Mouse (Mus musculus) lung, embryonic 14.5 days (tissue): Measurements from ENCODE around the gene Kcng3. TPM values are rescaled to one million over a fixed set of nuclear protein-coding genes. Genes with fewer than 3 reads are reported as not detected.

Source experiments
- ATAC-seq: fragments of 200-750 bp; cut with Nextera tagmentation; 2 replicates; pipeline ENCODE4 v1.8.0; 2017; ENCODE audit warnings: mild to moderate bottlenecking, moderate TSS enrichment, moderate library complexity; ENCODE audit not compliant: insufficient read depth
- DNase-seq: peaks from one replicate; pipeline ENCODE4 v3.0.0-alpha.2; 2015
- H3K27ac ChIP-seq: fragments of 300-500 bp; sonication (generic); 2 replicates; pipeline ENCODE4 v1.5.1; 2014; ENCODE audit warnings: low read depth, mild to moderate bottlenecking, moderate library complexity
- H3K27me3 ChIP-seq: fragments of 300-500 bp; sonication (generic); 2 replicates; pipeline ENCODE4 v1.6.1; 2014; ENCODE audit warnings: low read length, control low read depth; ENCODE audit not compliant: insufficient read depth
- H3K36me3 ChIP-seq: fragments of 300-500 bp; sonication (generic); 2 replicates; pipeline ENCODE4 v1.6.1; 2014; ENCODE audit warnings: control low read depth; ENCODE audit not compliant: insufficient read depth
- H3K4me1 ChIP-seq: fragments of 300-500 bp; sonication (generic); 2 replicates; pipeline ENCODE4 v1.6.1; 2014; ENCODE audit warnings: antibody characterized with exemption, control low read depth; ENCODE audit not compliant: insufficient read depth
- H3K4me2 ChIP-seq: fragments of 300-500 bp; sonication (generic); 2 replicates; pipeline ENCODE4 v1.6.1; 2014; ENCODE audit warnings: mild to moderate bottlenecking
- H3K4me3 ChIP-seq: fragments of 300-500 bp; sonication (generic); 2 replicates; pipeline ENCODE4 v1.5.1; 2014; ENCODE audit warnings: low read depth, low read length
- H3K9ac ChIP-seq: fragments of 300-500 bp; sonication (generic); 2 replicates; pipeline ENCODE4 v1.6.1; 2014
- H3K9me3 ChIP-seq: fragments of 300-500 bp; sonication (generic); 2 replicates; pipeline ENCODE4 v1.6.1; 2016; ENCODE audit warnings: low read depth, low read length, control low read depth
- CTCF ChIP-seq: IDR thresholded peaks from 2 replicates; pipeline ENCODE4 v1.5.1; 2016; ENCODE audit warnings: antibody characterized with exemption, low read depth
- WGBS: fragments of 180-500 bp; shearing (Covaris S2); extraction: QIAGEN DNeasy Blood & Tissue Kit; methylation state at CpG from one replicate; pipeline ENCODE4 v1.1.7; 2014; 5-methylcytosine and 5-hydroxymethylcytosine counted together
- polyA plus RNA-seq: library from polyadenylated mRNA; unstranded; fragments of >200 nt; fragmentation: Nextera tagmentation; extraction: Ambion mirVana; gene quantifications from 2 replicates; pipeline ENCODE4 v1.2.1, GENCODE M21; 2014

Gene Kcng3
- polyA plus RNA-seq, 1 experiment from 2014 or later: not detected

DNA sequence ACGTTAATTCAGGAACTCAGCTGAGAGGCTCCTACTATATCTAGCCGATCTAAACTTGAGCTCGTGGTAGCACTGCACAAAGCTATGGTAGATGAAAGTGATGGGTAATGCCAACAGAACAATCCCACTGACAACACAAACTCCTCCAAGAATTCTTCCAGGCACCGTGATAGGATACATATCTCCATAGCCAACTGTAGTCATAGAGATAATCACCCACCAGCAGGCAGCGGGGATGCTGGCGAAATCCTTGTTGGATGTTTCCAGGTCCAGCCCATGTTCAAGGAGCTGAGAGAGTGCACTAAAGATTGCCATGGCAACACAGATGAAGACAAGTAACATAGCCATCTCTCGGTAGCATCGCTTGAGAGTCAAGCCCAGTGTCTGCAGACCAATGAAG lies 44.0 kb downstream of the Kcng3 start:
- Histone ChIP-seq H3K27me3 (no peaks in the 10 kb centered on the region), H3K4me3 (no peak overlapping the region), H3K9me3 (peaks cover 9% of the 10 kb centered on the region; the same call in 1 of the 2 replicates), H3K4me2 (no peak overlapping the region), H3K27ac (no peak overlapping the region), H3K4me1 (no peaks in the 10 kb centered on the region), H3K9ac (no peak overlapping the region), H3K36me3 (no peaks in the 10 kb centered on the region)
- no peak for TF ChIP-seq CTCF
- DNase-seq: no peak
- ATAC-seq: no peak
- 91% methylated on average over 8 of the region's 8 CpGs for WGBS

DNA sequence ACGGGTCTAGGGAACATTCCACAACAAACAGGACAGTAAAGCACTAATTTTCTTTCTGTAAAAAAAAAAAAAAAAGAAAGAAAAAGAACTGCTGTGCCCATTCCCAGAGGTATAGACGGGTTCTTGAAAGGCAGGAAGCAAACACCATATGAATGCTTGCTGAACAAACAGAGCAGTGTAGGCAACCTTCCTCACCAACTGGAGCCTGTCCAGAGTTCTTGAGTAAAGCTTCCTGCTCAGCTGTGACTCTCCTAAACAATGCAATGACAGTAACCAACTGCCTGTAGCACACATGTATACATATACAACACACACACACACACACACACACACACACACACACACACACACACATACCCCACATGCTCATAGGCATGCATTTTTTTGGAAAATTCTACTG lies 49.1 kb downstream of the Kcng3 start:
- H3K9me3 ChIP-seq: no peaks in the 10 kb centered on the region
- WGBS: 33% methylated on average over 2 of the region's 2 CpGs
- H3K27me3 ChIP-seq: no peaks in the 10 kb centered on the region
- no peak overlapping the region for H3K4me3 ChIP-seq
- no peak overlapping the region for H3K4me2 ChIP-seq
- no peaks in the 10 kb centered on the region for H3K36me3 ChIP-seq
- no peak overlapping the region for H3K9ac ChIP-seq
- ATAC-seq (peak; percentile 52; the same call in 1 of the 2 replicates), DNase-seq (peak; percentile 62)
- H3K4me1 ChIP-seq: no peaks in the 10 kb centered on the region
- no peak overlapping the region for H3K27ac ChIP-seq
- no peak for TF ChIP-seq CTCF

DNA sequence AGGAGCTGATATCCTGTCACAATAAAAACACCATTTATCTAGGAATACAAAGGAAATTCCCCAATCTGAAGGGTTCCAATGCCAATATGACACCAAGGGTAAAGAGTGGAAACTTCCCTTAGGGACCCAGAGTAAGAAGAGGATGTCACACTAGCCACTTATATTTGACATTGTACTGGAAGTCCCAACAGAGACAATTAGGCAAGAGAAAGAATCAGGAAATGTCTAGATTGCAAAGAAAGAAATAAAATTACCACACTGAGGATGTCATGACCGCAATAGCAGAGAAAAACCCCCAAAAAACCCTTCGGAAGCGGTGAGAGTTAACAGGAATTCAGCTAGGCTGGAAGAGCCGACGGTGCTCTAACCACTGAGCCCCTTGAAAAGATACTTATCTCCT lies 51.0 kb downstream of the Kcng3 start:
- WGBS: 91% methylated on average over 5 of the region's 5 CpGs

GRCm38 (mm10) chr17:83576810-83577371 lies 54.8 kb downstream of the Kcng3 start:
- 87% methylated on average over 11 of the region's 11 CpGs for WGBS

More for the DNA sequence above, 51.0 kb downstream of the Kcng3 start:
- Histone ChIP-seq H3K9me3 (no peaks in the 10 kb centered on the region), H3K4me3 (no peak overlapping the region), H3K27me3 (no peaks in the 10 kb centered on the region), H3K9ac (no peak overlapping the region), H3K4me1 (no peaks in the 10 kb centered on the region), H3K36me3 (no peaks in the 10 kb centered on the region), H3K27ac (no peak overlapping the region), H3K4me2 (no peak overlapping the region)
- no peak for DNase-seq
- no peak for ATAC-seq
- no peak for TF ChIP-seq CTCF

DNA sequence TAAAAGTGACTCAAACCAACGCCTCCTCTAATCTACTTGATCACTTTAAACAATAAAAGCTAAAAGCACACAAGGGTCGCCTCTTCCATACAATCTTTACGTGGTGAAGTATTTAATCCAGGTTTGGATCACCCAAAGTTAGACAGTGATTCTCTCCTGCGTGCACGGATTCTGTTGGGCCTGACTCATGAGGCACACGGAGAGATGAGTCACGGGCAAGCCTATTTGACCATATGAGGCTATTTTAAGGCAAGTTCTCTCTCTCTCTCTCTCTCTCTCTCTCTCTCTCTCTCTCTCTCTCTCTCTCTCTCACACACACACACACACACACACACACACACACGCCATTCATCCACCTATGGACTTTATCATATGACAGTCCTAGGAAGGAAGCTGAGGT lies 57.1 kb downstream of the Kcng3 start:
- Histone ChIP-seq H3K4me3 (no peak overlapping the region), H3K4me2 (no peak overlapping the region), H3K9ac (no peak overlapping the region), H3K27ac (no peak overlapping the region), H3K36me3 (no peaks in the 10 kb centered on the region), H3K4me1 (no peaks in the 10 kb centered on the region), H3K27me3 (no peaks in the 10 kb centered on the region), H3K9me3 (no peaks in the 10 kb centered on the region)
- DNase-seq (no peak), ATAC-seq (no peak)
- 86% methylated on average over 8 of the region's 8 CpGs for WGBS
- TF ChIP-seq CTCF: no peak

More at GRCm38 (mm10) chr17:83576810-83577371, 54.8 kb downstream of the Kcng3 start:
- H3K27ac ChIP-seq: no peak overlapping the region
- H3K4me3 ChIP-seq: no peak overlapping the region
- H3K4me2 ChIP-seq: no peak overlapping the region
- no peak overlapping the region for H3K9ac ChIP-seq
- H3K9me3 ChIP-seq: no peaks in the 10 kb centered on the region
- ATAC-seq (no peak), DNase-seq (no peak)
- H3K27me3 ChIP-seq: no peaks in the 10 kb centered on the region
- H3K36me3 ChIP-seq: no peaks in the 10 kb centered on the region
- TF ChIP-seq CTCF: no peak
- H3K4me1 ChIP-seq: no peaks in the 10 kb centered on the region

GRCm38 (mm10) chr17:83573128-83573527 lies 58.6 kb downstream of the Kcng3 start:
- 59% methylated on average over 6 of the region's 6 CpGs for WGBS
- no peak for DNase-seq
- H3K4me2 ChIP-seq: no peak overlapping the region
- H3K9ac ChIP-seq: no peak overlapping the region
- H3K36me3 ChIP-seq: no peaks in the 10 kb centered on the region
- H3K27ac ChIP-seq: no peak overlapping the region
- no peak overlapping the region for H3K4me3 ChIP-seq
- no peak for ATAC-seq
- H3K27me3 ChIP-seq: no peaks in the 10 kb centered on the region
- no peaks in the 10 kb centered on the region for H3K9me3 ChIP-seq
- H3K4me1 ChIP-seq: no peaks in the 10 kb centered on the region
- TF ChIP-seq CTCF: no peak

- peak; percentile 86 for ATAC-seq
- Histone ChIP-seq H3K4me2 (no peak overlapping the region), H3K9me3 (no peaks in the 10 kb centered on the region), H3K4me1 (no peaks in the 10 kb centered on the region), H3K36me3 (no peaks in the 10 kb centered on the region), H3K27me3 (no peaks in the 10 kb centered on the region), H3K9ac (no peak overlapping the region), H3K4me3 (no peak overlapping the region), H3K27ac (no peak overlapping the region)
- TF ChIP-seq CTCF: peak; percentile 48
- peak; percentile 79 for DNase-seq
- 20% methylated on average over 4 of the region's 4 CpGs for WGBS
Measured at GRCm38 (mm10) chr17:83572366-83572765, 59.3 kb downstream of the Kcng3 start.

GRCm38 (mm10) chr17:83567375-83567774 lies 64.3 kb downstream of the Kcng3 start:
- no peak for TF ChIP-seq CTCF
- DNase-seq (no peak), ATAC-seq (no peak)
- Histone ChIP-seq H3K9me3 (no peaks in the 10 kb centered on the region), H3K36me3 (no peaks in the 10 kb centered on the region), H3K4me2 (no peak overlapping the region), H3K27ac (no peak overlapping the region), H3K27me3 (no peaks in the 10 kb centered on the region), H3K4me1 (no peaks in the 10 kb centered on the region), H3K4me3 (no peak overlapping the region), H3K9ac (no peak overlapping the region)
- WGBS: 56% methylated on average over 8 of the region's 8 CpGs
